Mouse (Mus musculus) kidney, postnatal 0 days (tissue): ENCODE measurements around the gene Ppp1r14b. TPM values are rescaled to one million over a fixed set of nuclear protein-coding genes. Genes with fewer than 3 reads are reported as not detected.
A peak's percentile ranks its signal among the peaks of the same experiment; 100 is the strongest.

Experiments used
- ATAC-seq: fragments of 200-750 bp; cut with Nextera tagmentation; replicated peaks from 2 replicates; pipeline ENCODE4 v1.8.0; 2017; ENCODE audit warnings: low read depth, moderate number of reproducible peaks, moderate TSS enrichment, moderate library complexity; ENCODE audit not compliant: low FRiP score
- DNase-seq: peaks from one replicate; pipeline ENCODE4 v3.0.0-alpha.2; 2016; ENCODE audit warnings: low spot score
- H3K27ac ChIP-seq: fragments of 300-500 bp; sonication (generic); 2 replicates; pipeline ENCODE4 v1.5.1; 2014; ENCODE audit warnings: mild to moderate bottlenecking
- H3K27me3 ChIP-seq: fragments of 300-500 bp; sonication (generic); 2 replicates; pipeline ENCODE4 v1.6.1; 2014; ENCODE audit warnings: low read length, mixed read lengths; ENCODE audit not compliant: insufficient read depth
- H3K36me3 ChIP-seq: fragments of 300-500 bp; sonication (generic); 2 replicates; pipeline ENCODE4 v1.6.1; 2014; ENCODE audit warnings: low read length, mixed read lengths; ENCODE audit not compliant: insufficient read depth
- H3K4me1 ChIP-seq: fragments of 300-500 bp; sonication (generic); replicated peaks from 2 replicates; pipeline ENCODE4 v1.6.1; 2014; ENCODE audit warnings: antibody characterized with exemption, low read length, mixed read lengths; ENCODE audit not compliant: insufficient read depth
- H3K4me2 ChIP-seq: fragments of 300-500 bp; sonication (generic); 2 replicates; pipeline ENCODE4 v1.6.1; 2014; ENCODE audit warnings: mild to moderate bottlenecking, low read length, moderate library complexity, mixed read lengths
- H3K4me3 ChIP-seq: fragments of 300-500 bp; sonication (generic); replicated peaks from 2 replicates; pipeline ENCODE4 v1.5.1; 2014; ENCODE audit warnings: low read depth, low read length
- H3K9ac ChIP-seq: fragments of 300-500 bp; sonication (generic); 2 replicates; pipeline ENCODE4 v1.6.1; 2014; ENCODE audit warnings: low read depth, low read length
- H3K9me3 ChIP-seq: fragments of 300-500 bp; sonication (generic); replicated peaks from 2 replicates; pipeline ENCODE4 v1.6.1; 2016; ENCODE audit warnings: low read length, inconsistent platforms, mixed read lengths
- CTCF ChIP-seq: IDR thresholded peaks from 2 replicates; pipeline ENCODE4 v1.5.1; 2016; ENCODE audit warnings: antibody characterized with exemption, low read depth, mild to moderate bottlenecking, moderate library complexity
- WGBS: fragments of 180-500 bp; shearing (Covaris S2); extraction: QIAGEN DNeasy Blood & Tissue Kit; methylation state at CpG from one replicate; pipeline ENCODE4 v1.1.7; 2014; 5-methylcytosine and 5-hydroxymethylcytosine counted together
- polyA plus RNA-seq: library from polyadenylated mRNA; unstranded; fragments of >200 nt; fragmentation: Nextera tagmentation; extraction: Ambion mirVana; gene quantifications from 2 replicates; pipeline ENCODE4 v1.2.1, GENCODE M21; 2015

Ppp1r14b gene
- polyA plus RNA-seq, 1 experiment from 2014 or later: 174 TPM

GRCm38 (mm10) chr19:6956461-6956860 lies 18.3 kb upstream of the Ppp1r14b start:
- Histone ChIP-seq H3K4me3 (no peak overlapping the region), H3K9me3 (no peaks in the 10 kb centered on the region), H3K27me3 (no peaks in the 10 kb centered on the region), H3K9ac (no peak overlapping the region), H3K4me1 (peaks cover 8% of the 10 kb centered on the region; the same call in 1 of the 2 replicates), H3K4me2 (no peak overlapping the region), H3K36me3 (peaks cover 58% of the 10 kb centered on the region), H3K27ac (no peak overlapping the region)
- TF ChIP-seq CTCF: no peak
- ATAC-seq: no peak
- WGBS: 82% methylated on average over 10 of the region's 10 CpGs
- no peak for DNase-seq

GRCm38 (mm10) chr19:6968491-6969271 lies 6.1 kb upstream of the Ppp1r14b start:
- Histone ChIP-seq H3K4me3 (peak overlapping the region; percentile 58), H3K36me3 (peaks cover 22% of the 10 kb centered on the region), H3K9me3 (no peaks in the 10 kb centered on the region), H3K27ac (peak overlapping the region; percentile 65; the same call in 1 of the 2 replicates), H3K9ac (peak overlapping the region; percentile 79), H3K27me3 (no peaks in the 10 kb centered on the region), H3K4me1 (peaks cover 26% of the 10 kb centered on the region), H3K4me2 (peak overlapping the region; percentile 67)
- WGBS: 5% methylated on average over 15 of the region's 15 CpGs
- ATAC-seq (peak; percentile 23), DNase-seq (peak; percentile 35)
- TF ChIP-seq CTCF: no peak

GRCm38 (mm10) chr19:6969291-6969664 lies 5.5 kb upstream of the Ppp1r14b start:
- Histone ChIP-seq H3K27me3 (no peaks in the 10 kb centered on the region), H3K4me2 (peak overlapping the region; percentile 67), H3K9me3 (no peaks in the 10 kb centered on the region), H3K36me3 (peaks cover 22% of the 10 kb centered on the region), H3K4me1 (peaks cover 26% of the 10 kb centered on the region), H3K4me3 (peak overlapping the region; percentile 58), H3K9ac (peak overlapping the region; percentile 79), H3K27ac (peak overlapping the region; percentile 65; the same call in 1 of the 2 replicates)
- ATAC-seq: no peak
- WGBS: 0% methylated on average over 13 of the region's 20 CpGs
- no peak for TF ChIP-seq CTCF
- DNase-seq: peak; percentile 58

- peak overlapping the region; percentile 65; the same call in 1 of the 2 replicates for H3K27ac ChIP-seq
These were observed 4.9 kb upstream of the Ppp1r14b start for GRCm38 (mm10) chr19:6969665-6970381.

GRCm38 (mm10) chr19:6970460-6971085 lies 4.2 kb upstream of the Ppp1r14b start:
- ATAC-seq (no peak), DNase-seq (no peak)
- no peak for TF ChIP-seq CTCF
- H3K9me3 ChIP-seq: no peaks in the 10 kb centered on the region
- H3K4me1 ChIP-seq: peaks cover 26% of the 10 kb centered on the region
- 0 out of 2 replicates have a peak overlapping the region, but pooled peaks have one; percentile 20 for H3K27ac ChIP-seq
- no peak overlapping the region for H3K4me3 ChIP-seq
- H3K36me3 ChIP-seq: 0 out of 2 replicates have a peak, but pooled peaks cover 9% of the 10 kb centered on the region
- no peak overlapping the region for H3K9ac ChIP-seq
- no peaks in the 10 kb centered on the region for H3K27me3 ChIP-seq
- WGBS: 25% methylated on average over 11 of the region's 11 CpGs
- H3K4me2 ChIP-seq: peak overlapping the region; percentile 67

More at GRCm38 (mm10) chr19:6969665-6970381, 4.9 kb upstream of the Ppp1r14b start:
- Histone ChIP-seq H3K27me3 (no peaks in the 10 kb centered on the region), H3K4me1 (peaks cover 26% of the 10 kb centered on the region), H3K9me3 (no peaks in the 10 kb centered on the region), H3K9ac (peak overlapping the region; percentile 79), H3K4me3 (peak overlapping the region; percentile 58), H3K4me2 (peak overlapping the region; percentile 67), H3K36me3 (peaks cover 16% of the 10 kb centered on the region)
- ATAC-seq (peak; percentile 51), DNase-seq (peak; percentile 64)
- peak; percentile 72 for TF ChIP-seq CTCF
- 1% methylated on average over 52 of the region's 55 CpGs for WGBS

GRCm38 (mm10) chr19:6971644-6972043 lies 3.1 kb upstream of the Ppp1r14b start:
- Histone ChIP-seq H3K4me2 (no peak overlapping the region), H3K27ac (no peak overlapping the region), H3K4me1 (peaks cover 35% of the 10 kb centered on the region), H3K4me3 (no peak overlapping the region), H3K36me3 (no peaks in the 10 kb centered on the region), H3K27me3 (no peaks in the 10 kb centered on the region), H3K9ac (no peak overlapping the region; the same call in 1 of the 2 replicates), H3K9me3 (no peaks in the 10 kb centered on the region)
- ATAC-seq (no peak), DNase-seq (no peak)
- WGBS: 23% methylated on average over 6 of the region's 6 CpGs
- no peak for TF ChIP-seq CTCF
